Mouse (Mus musculus) bone marrow macrophage, adult 2 months (primary cell): ENCODE results near the gene Fam222b. TPM values are rescaled to one million over a fixed set of nuclear protein-coding genes. Genes with fewer than 3 reads are reported as not detected.
"Not testable (repeated sequence)": the region's sequence is repeated elsewhere in the genome, so short reads cannot be mapped to it uniquely, and the experiment has no call there.

Experiments used
- H3K27ac ChIP-seq: 2 replicates; pipeline ENCODE4 v1.5.1; 2012; ENCODE audit warnings: low read depth, low read length; ENCODE audit not compliant: insufficient read depth
- H3K4me1 ChIP-seq: 2 replicates; pipeline ENCODE4 v1.6.1; 2012; ENCODE audit warnings: low read length; ENCODE audit not compliant: control insufficient read depth, insufficient read depth
- H3K4me3 ChIP-seq: 2 replicates; pipeline ENCODE4 v1.5.1; 2012; ENCODE audit warnings: mild to moderate bottlenecking, low read length, moderate library complexity; ENCODE audit not compliant: insufficient read depth
- CTCF ChIP-seq: IDR thresholded peaks from 2 replicates; pipeline ENCODE4 v1.5.1; 2012; ENCODE audit warnings: low read depth, mild to moderate bottlenecking, low read length, moderate library complexity
- POLR2A ChIP-seq: IDR thresholded peaks from 2 replicates; pipeline ENCODE4 v1.6.1; 2012; ENCODE audit warnings: mild to moderate bottlenecking, low read depth, low read length, borderline replicate concordance
- polyA plus RNA-seq: library from polyadenylated mRNA; stranded (reverse); fragments of >200 nt; gene quantifications from 2 replicates; pipeline ENCODE4 v1.2.4, GENCODE M21; 2012; ENCODE audit not compliant: missing spikeins, insufficient read depth, insufficient read length

Fam222b gene
- polyA plus RNA-seq, 1 experiment: 11.4 TPM

- peaks cover 15% of the 10 kb centered on the region for H3K4me1 ChIP-seq
- no peak for TF ChIP-seq POLR2A
- TF ChIP-seq CTCF: no peak
- H3K27ac ChIP-seq: no peak overlapping the region
- H3K4me3 ChIP-seq: no peak overlapping the region
Measured at GRCm38 (mm10) chr11:78133915-78134314, 39.5 kb downstream of the Fam222b start.

- no peak for TF ChIP-seq POLR2A
- TF ChIP-seq CTCF: no peak
- Histone ChIP-seq H3K4me1 (peaks cover 15% of the 10 kb centered on the region), H3K27ac (no peak overlapping the region), H3K4me3 (no peak overlapping the region)
Measured at GRCm38 (mm10) chr11:78134344-78134743, 39.9 kb downstream of the Fam222b start.

- H3K4me1 ChIP-seq: peaks cover 15% of the 10 kb centered on the region
- not testable (repeated sequence) for H3K4me3 ChIP-seq, H3K27ac ChIP-seq
Measured at GRCm38 (mm10) chr11:78135314-78135713, 40.9 kb downstream of the Fam222b start.

- Histone ChIP-seq H3K4me3 (no peak overlapping the region), H3K4me1 (peaks cover 15% of the 10 kb centered on the region)
Measured at GRCm38 (mm10) chr11:78136132-78136531, 41.7 kb downstream of the Fam222b start.

GRCm38 (mm10) chr11:78137584-78137983 lies 43.1 kb downstream of the Fam222b start:
- no peak overlapping the region for H3K27ac ChIP-seq

More at GRCm38 (mm10) chr11:78136132-78136531, 41.7 kb downstream of the Fam222b start:
- no peak for TF ChIP-seq POLR2A
- no peak for TF ChIP-seq CTCF
- H3K27ac ChIP-seq: no peak overlapping the region

GRCm38 (mm10) chr11:78138023-78138422 lies 43.6 kb downstream of the Fam222b start:
- H3K4me1 ChIP-seq: peaks cover 12% of the 10 kb centered on the region
- H3K27ac ChIP-seq: no peak overlapping the region
- no peak overlapping the region for H3K4me3 ChIP-seq
- TF ChIP-seq CTCF (no peak), POLR2A (no peak)

More at GRCm38 (mm10) chr11:78137584-78137983, 43.1 kb downstream of the Fam222b start:
- TF ChIP-seq CTCF (no peak), POLR2A (no peak)
- Histone ChIP-seq H3K4me1 (peaks cover 15% of the 10 kb centered on the region), H3K4me3 (no peak overlapping the region)

GRCm38 (mm10) chr11:78140665-78141064 lies 46.2 kb downstream of the Fam222b start:
- Histone ChIP-seq H3K4me3 (no peak overlapping the region), H3K27ac (no peak overlapping the region), H3K4me1 (no peaks in the 10 kb centered on the region)
- no peak for TF ChIP-seq CTCF
- TF ChIP-seq POLR2A: no peak

- H3K4me3 ChIP-seq: no peak overlapping the region
- H3K4me1 ChIP-seq: no peaks in the 10 kb centered on the region
- no peak for TF ChIP-seq CTCF
- no peak for TF ChIP-seq POLR2A
- H3K27ac ChIP-seq: no peak overlapping the region
Measured at GRCm38 (mm10) chr11:78143520-78143919, 49.1 kb downstream of the Fam222b start.

GRCm38 (mm10) chr11:78146168-78146567 lies 51.7 kb downstream of the Fam222b start:
- H3K27ac ChIP-seq: no peak overlapping the region
- no peak overlapping the region for H3K4me3 ChIP-seq
- H3K4me1 ChIP-seq: no peaks in the 10 kb centered on the region
- TF ChIP-seq POLR2A: no peak
- no peak for TF ChIP-seq CTCF

GRCm38 (mm10) chr11:78146707-78147543 lies 52.5 kb downstream of the Fam222b start:
- no peak overlapping the region for H3K4me3 ChIP-seq
- no peak overlapping the region for H3K27ac ChIP-seq
- TF ChIP-seq POLR2A: no peak
- no peaks in the 10 kb centered on the region for H3K4me1 ChIP-seq
